Mouse (Mus musculus) heart, embryonic 11.5 days (tissue): ENCODE measurements around the gene Brdt. TPM values are rescaled to one million over a fixed set of nuclear protein-coding genes. Genes with fewer than 3 reads are reported as not detected.

ENCODE experiments used
- ATAC-seq: fragments of 200-750 bp; cut with Nextera tagmentation; replicated peaks from 2 replicates; pipeline ENCODE4 v1.8.0; 2017; ENCODE audit warnings: moderate library complexity; ENCODE audit not compliant: insufficient number of reproducible peaks, low FRiP score, low TSS enrichment
- H3K27ac ChIP-seq: fragments of 300-500 bp; sonication (generic); 2 replicates; pipeline ENCODE4 v1.5.1; 2014; ENCODE audit warnings: mild to moderate bottlenecking, low read depth, low read length
- H3K27me3 ChIP-seq: fragments of 300-500 bp; sonication (generic); 2 replicates; pipeline ENCODE4 v1.6.1; 2014; ENCODE audit warnings: mild to moderate bottlenecking, low read length, mixed read lengths; ENCODE audit not compliant: control insufficient read depth, insufficient read depth
- H3K36me3 ChIP-seq: fragments of 300-500 bp; sonication (generic); 2 replicates; pipeline ENCODE4 v1.6.1; 2014; ENCODE audit warnings: mild to moderate bottlenecking, low read length, moderate library complexity, mixed read lengths; ENCODE audit not compliant: control insufficient read depth, insufficient read depth
- H3K4me1 ChIP-seq: fragments of 300-500 bp; sonication (generic); 2 replicates; pipeline ENCODE4 v1.6.1; 2014; ENCODE audit warnings: low read length; ENCODE audit not compliant: control insufficient read depth, insufficient read depth
- H3K4me2 ChIP-seq: fragments of 300-500 bp; sonication (generic); 2 replicates; pipeline ENCODE4 v1.6.1; 2014; ENCODE audit warnings: mild to moderate bottlenecking, moderate library complexity
- H3K4me3 ChIP-seq: fragments of 300-500 bp; sonication (generic); 2 replicates; pipeline ENCODE4 v1.5.1; 2014; ENCODE audit warnings: low read depth, low read length
- H3K9ac ChIP-seq: fragments of 300-500 bp; sonication (generic); 2 replicates; pipeline ENCODE4 v1.6.1; 2014; ENCODE audit warnings: mild to moderate bottlenecking, low read depth, low read length, moderate library complexity
- H3K9me3 ChIP-seq: fragments of 300-500 bp; sonication (generic); replicated peaks from 2 replicates; pipeline ENCODE4 v1.6.1; 2016; ENCODE audit warnings: low read length; ENCODE audit not compliant: control insufficient read depth
- WGBS: fragments of 180-500 bp; shearing (Covaris S2); extraction: QIAGEN DNeasy Blood & Tissue Kit; methylation state at CpG from one replicate; pipeline ENCODE4 v1.1.7; 2014; ENCODE audit not compliant: insufficient replicate concordance; 5-methylcytosine and 5-hydroxymethylcytosine counted together
- polyA plus RNA-seq: library from polyadenylated mRNA; unstranded; fragments of >200 nt; fragmentation: Nextera tagmentation; extraction: Ambion mirVana; gene quantifications from 2 replicates; pipeline ENCODE4 v1.2.1, GENCODE M21; 2014

Brdt gene
- polyA plus RNA-seq, 1 experiment from 2014 or later: 0.87 TPM

- Histone ChIP-seq H3K27ac (no peak overlapping the region), H3K9ac (no peak overlapping the region), H3K4me2 (no peak overlapping the region), H3K9me3 (no peaks in the 10 kb centered on the region), H3K36me3 (no peaks in the 10 kb centered on the region), H3K4me1 (no peaks in the 10 kb centered on the region), H3K27me3 (no peaks in the 10 kb centered on the region), H3K4me3 (no peak overlapping the region)
- no peak for ATAC-seq
- 87% methylated on average over 2 of the region's 2 CpGs for WGBS
These were observed 58.4 kb downstream of the Brdt start for GRCm38 (mm10) chr5:107389373-107389772.

- no peak for ATAC-seq
- no peak overlapping the region for H3K9ac ChIP-seq
- H3K9me3 ChIP-seq: no peaks in the 10 kb centered on the region
- no peaks in the 10 kb centered on the region for H3K4me1 ChIP-seq
- no peak overlapping the region for H3K4me2 ChIP-seq
- 48% methylated on average over 2 of the region's 2 CpGs for WGBS
- H3K4me3 ChIP-seq: no peak overlapping the region
- no peak overlapping the region for H3K27ac ChIP-seq
- H3K27me3 ChIP-seq: no peaks in the 10 kb centered on the region
- H3K36me3 ChIP-seq: no peaks in the 10 kb centered on the region
These were observed 63.5 kb downstream of the Brdt start for GRCm38 (mm10) chr5:107394437-107394836.

- H3K9me3 ChIP-seq: no peaks in the 10 kb centered on the region
These were observed 71.5 kb downstream of the Brdt start, which contains the start of gene Ephx4 for GRCm38 (mm10) chr5:107402436-107402835. TSS of gene Ephx4 (plus strand) at chr5:107402736.

GRCm38 (mm10) chr5:107403011-107403946, 72.3 kb downstream of the Brdt start:
- no peaks in the 10 kb centered on the region for H3K9me3 ChIP-seq
- under 1% methylated on average over 69 of the region's 80 CpGs for WGBS
- peak overlapping the region; percentile 64 for H3K4me3 ChIP-seq
- H3K36me3 ChIP-seq: no peaks in the 10 kb centered on the region
- peaks cover 26% of the 10 kb centered on the region for H3K27me3 ChIP-seq
- 0 out of 2 replicates have a peak, but pooled peaks have one; percentile 26 for ATAC-seq
- no peak overlapping the region for H3K27ac ChIP-seq
- peak overlapping the region; percentile 67 for H3K9ac ChIP-seq
- H3K4me2 ChIP-seq: peak overlapping the region; percentile 98
- H3K4me1 ChIP-seq: no peaks in the 10 kb centered on the region

More at GRCm38 (mm10) chr5:107402436-107402835, 71.5 kb downstream of the Brdt start, which contains the start of gene Ephx4:
- H3K27ac ChIP-seq: no peak within 1 kb of the TSS
- no peak for ATAC-seq
- H3K4me3 ChIP-seq: peak within 1 kb of the TSS; percentile 64
- no peaks in the 10 kb centered on the region for H3K36me3 ChIP-seq
- H3K27me3 ChIP-seq: peaks cover 26% of the 10 kb centered on the region
- peak within 1 kb of the TSS; percentile 98 for H3K4me2 ChIP-seq
- H3K9ac ChIP-seq: peak within 1 kb of the TSS; percentile 67
- WGBS: 28% methylated on average over 5 of the region's 5 CpGs
- no peaks in the 10 kb centered on the region for H3K4me1 ChIP-seq

GRCm38 (mm10) chr5:107403947-107404684, 73.2 kb downstream of the Brdt start:
- 28% methylated on average over 12 of the region's 12 CpGs for WGBS
- no peak overlapping the region for H3K27ac ChIP-seq
- peak overlapping the region; percentile 98 for H3K4me2 ChIP-seq
- peak overlapping the region; percentile 64 for H3K4me3 ChIP-seq
- peaks cover 26% of the 10 kb centered on the region for H3K27me3 ChIP-seq
- H3K36me3 ChIP-seq: no peaks in the 10 kb centered on the region
- no peaks in the 10 kb centered on the region for H3K9me3 ChIP-seq
- no peaks in the 10 kb centered on the region for H3K4me1 ChIP-seq
- ATAC-seq: no peak
- peak overlapping the region; percentile 67 for H3K9ac ChIP-seq

- Histone ChIP-seq H3K27ac (no peak overlapping the region), H3K4me2 (no peak overlapping the region), H3K9me3 (no peaks in the 10 kb centered on the region), H3K4me3 (no peak overlapping the region), H3K36me3 (no peaks in the 10 kb centered on the region), H3K9ac (no peak overlapping the region), H3K27me3 (peaks cover 26% of the 10 kb centered on the region), H3K4me1 (no peaks in the 10 kb centered on the region)
- WGBS: 66% methylated on average over 4 of the region's 4 CpGs
- ATAC-seq: no peak
These were observed 74.4 kb downstream of the Brdt start for GRCm38 (mm10) chr5:107405361-107405760.

- Histone ChIP-seq H3K36me3 (no peaks in the 10 kb centered on the region), H3K27ac (no peak overlapping the region), H3K27me3 (peaks cover 1% of the 10 kb centered on the region; the same call in 1 of the 2 replicates), H3K4me3 (no peak overlapping the region), H3K4me2 (no peak overlapping the region), H3K4me1 (no peaks in the 10 kb centered on the region), H3K9ac (no peak overlapping the region), H3K9me3 (no peaks in the 10 kb centered on the region)
- ATAC-seq: no peak
- 81% methylated on average over 1 of the region's 1 CpGs for WGBS
These were observed 79.3 kb downstream of the Brdt start for GRCm38 (mm10) chr5:107410305-107410704.

- ATAC-seq: no peak
- Histone ChIP-seq H3K36me3 (no peaks in the 10 kb centered on the region), H3K4me3 (no peak overlapping the region), H3K27ac (no peak overlapping the region), H3K4me2 (no peak overlapping the region), H3K27me3 (no peaks in the 10 kb centered on the region), H3K4me1 (no peaks in the 10 kb centered on the region), H3K9me3 (no peaks in the 10 kb centered on the region), H3K9ac (no peak overlapping the region)
- 65% methylated on average over 4 of the region's 4 CpGs for WGBS
These were observed 80.4 kb downstream of the Brdt start for GRCm38 (mm10) chr5:107411326-107411725.
